Mouse (Mus musculus): ENCODE data around the gene Gm3264.
A peak's percentile ranks its signal among the peaks of the same experiment; 100 is the strongest.
"Not testable (repeated sequence)": the region's sequence is repeated elsewhere in the genome, so short reads cannot be mapped to it uniquely, and the experiment has no call there.

Gm3264 gene

DNA sequence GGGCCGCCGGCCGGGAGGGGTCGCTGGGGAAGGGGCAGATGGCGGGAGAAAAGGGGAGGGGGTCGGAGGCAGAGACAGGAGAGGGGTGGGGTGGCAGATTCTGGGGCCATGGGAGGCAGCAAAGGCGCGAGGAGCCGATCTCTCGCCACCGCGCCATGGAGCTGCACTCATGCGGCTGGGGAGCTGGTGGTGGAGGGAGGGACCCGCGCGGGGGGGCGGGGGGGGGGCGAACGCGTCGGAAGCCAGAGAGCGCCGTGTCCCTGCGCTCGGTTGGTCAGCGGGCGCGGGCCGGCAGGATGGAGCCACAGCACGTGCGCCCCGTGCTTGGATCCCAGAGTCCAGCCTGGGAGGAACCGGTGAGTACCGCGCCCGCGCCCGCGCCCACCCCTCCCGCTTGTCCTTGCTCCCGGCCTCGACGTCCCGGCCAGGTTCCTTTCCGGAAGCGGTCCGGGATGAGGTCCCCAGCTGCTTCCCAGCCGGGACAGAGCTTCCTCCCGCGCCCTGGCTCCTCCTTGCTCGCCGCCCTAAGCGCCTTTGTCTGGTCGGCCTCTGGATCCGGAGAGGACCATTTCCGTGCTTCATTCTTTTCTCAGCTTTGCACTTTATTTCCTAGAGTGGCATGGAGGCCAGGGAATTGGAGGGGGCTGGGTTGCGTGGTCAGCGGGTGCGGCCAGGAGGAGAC is at the start of gene Gm3264:
TSS of gene Gm3264 (plus strand) at position 278 of the 682 bp plus-strand sequence.
- DNase-seq: peak in 1 of 2 experiments; percentile 1

DNA sequence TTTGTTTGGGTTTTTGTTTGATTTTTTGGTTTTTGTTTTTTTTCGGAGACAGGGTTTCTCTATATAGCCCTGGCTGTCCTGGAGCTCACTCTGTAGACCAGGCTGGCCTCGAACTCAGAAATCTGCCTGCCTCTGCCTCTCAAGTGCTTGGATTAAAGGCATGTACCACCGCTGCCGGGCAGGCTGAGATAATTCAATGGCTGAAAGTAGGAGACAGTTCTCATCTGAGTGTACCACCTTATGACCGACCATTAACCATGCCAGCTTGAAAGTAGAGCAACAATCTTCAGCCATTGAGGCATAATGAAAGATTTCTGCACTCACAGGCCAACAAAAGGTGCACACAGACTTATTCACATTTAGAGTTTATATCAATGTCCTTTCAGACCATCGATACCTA is 49.0 kb upstream of the Gm3264 start:
- peak in 1 of 2 experiments; percentile 7 for DNase-seq

DNA sequence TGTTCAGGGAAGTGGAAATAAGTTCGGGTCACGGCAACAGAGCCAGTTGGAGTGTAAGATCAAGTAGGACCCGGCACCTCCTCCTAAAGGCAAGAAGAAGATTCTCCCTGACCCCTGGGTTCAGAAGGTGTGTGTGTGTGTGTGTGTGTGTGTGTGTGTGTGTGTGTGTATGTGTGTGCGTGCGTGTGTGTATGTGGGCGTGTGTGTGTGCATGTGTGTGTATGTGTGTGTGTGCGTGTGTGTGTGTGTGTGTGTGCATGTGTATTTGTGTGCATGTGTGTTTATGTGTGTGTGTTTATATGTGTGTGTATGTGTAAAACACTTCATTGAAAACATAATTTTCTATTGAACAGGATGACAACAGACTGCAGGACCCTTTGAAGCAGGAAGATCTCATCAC is 33.4 kb upstream of the Gm3264 start:
- peak in 1 of 2 experiments; percentile 3 for DNase-seq

DNA sequence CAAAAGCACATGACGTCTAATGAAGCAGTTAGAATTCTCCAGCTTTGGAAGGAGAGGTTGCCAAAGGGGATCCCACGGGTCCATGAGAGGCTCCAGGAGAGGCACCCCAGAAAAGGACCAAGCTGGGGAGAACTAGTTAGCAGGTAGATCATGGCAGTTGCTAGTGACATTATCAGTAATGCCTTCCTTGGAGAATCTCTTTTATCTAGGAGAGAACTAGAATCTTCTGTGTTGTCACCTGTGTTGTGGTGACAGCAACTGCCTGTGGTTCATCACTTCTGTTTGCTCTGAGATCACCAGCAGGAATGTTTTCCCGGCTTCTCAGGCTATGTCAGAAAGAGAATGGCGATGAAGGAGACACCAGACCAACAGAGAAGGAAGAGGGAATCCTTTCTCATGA is 17.6 kb upstream of the Gm3264 start, which contains the start of gene Gm3269:
TSS of gene Gm3269 (plus strand) at position 301 of the 400 bp plus-strand sequence.
- not testable (repeated sequence) for DNase-seq

DNA sequence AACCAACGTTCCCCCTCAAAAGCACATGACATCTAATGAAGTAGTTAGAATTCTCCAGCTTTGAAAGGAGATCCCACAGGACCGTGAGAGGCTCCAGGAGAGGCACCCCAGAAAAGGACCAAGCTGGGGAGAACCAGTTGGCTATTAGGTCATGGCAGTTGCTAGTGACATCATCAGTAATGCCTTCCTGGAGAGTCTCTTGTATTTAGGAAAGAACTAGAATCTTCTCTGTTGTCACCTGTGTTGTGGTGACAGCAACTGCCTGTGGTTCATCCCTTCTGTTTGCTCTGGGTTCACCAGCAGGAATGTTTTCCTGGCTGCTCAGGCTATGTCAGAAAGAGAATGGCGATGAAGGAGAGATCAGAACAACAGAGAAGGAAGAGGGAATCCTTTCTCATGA is 36.7 kb downstream of the Gm3264 start, which contains the start of gene Gm3278:
TSS of gene Gm3278 (plus strand) at position 301 of the 400 bp plus-strand sequence.
- not testable (repeated sequence) for DNase-seq

Measured in spleen, adult 18-20 months (tissue).